Mouse (Mus musculus): ENCODE measurements around the gene Tmem201.

- no peak for TF ChIP-seq GATA1 (IDR thresholded peaks at IDR 0.05; ENCODE audit: borderline replicate concordance, low read length)
- TF ChIP-seq FLI1 (IDR thresholded peaks at IDR 0.05; ENCODE audit: low read length) = no peak
These were observed 36.2 kb downstream of the Tmem201 start for GRCm38 (mm10) chr4:149701426-149702209.
